Mouse (Mus musculus) thymus, postnatal 25 days (tissue): Measurements from ENCODE around the gene Vegfb.
"Not testable (repeated sequence)": the region's sequence is repeated elsewhere in the genome, so short reads cannot be mapped to it uniquely, and the experiment has no call there.

ENCODE experiments used
- DNase-seq: peaks from one replicate; pipeline ENCODE4 v3.0.0; 2022

The Vegfb gene

GRCm38 (mm10) chr19:6991166-6991565 is 3.7 kb upstream of the Vegfb start:
- not testable (repeated sequence) for DNase-seq

- DNase-seq = no peak
Measured at GRCm38 (mm10) chr19:6990712-6991111, 3.3 kb upstream of the Vegfb start.

- DNase-seq = no peak
Measured at GRCm38 (mm10) chr19:6989251-6989650, 1.8 kb upstream of the Vegfb start.

- DNase-seq = no peak
Measured at GRCm38 (mm10) chr19:6987904-6988285, 444 bp upstream of the Vegfb start.

GRCm38 (mm10) chr19:6985951-6986708 is 1.3 kb downstream of the Vegfb start:
- DNase-seq = no peak

GRCm38 (mm10) chr19:6985300-6985699 is 2.2 kb downstream of the Vegfb start:
- no peak for DNase-seq

GRCm38 (mm10) chr19:6983621-6984020 is 3.8 kb downstream of the Vegfb start:
- no peak for DNase-seq

GRCm38 (mm10) chr19:6981465-6981864 is 6.0 kb downstream of the Vegfb start:
- DNase-seq = no peak

- peak; percentile 98 for DNase-seq
Measured at GRCm38 (mm10) chr19:6980381-6981093, 6.9 kb downstream of the Vegfb start, which contains the start of gene Fkbp2. Gene Fkbp2 (minus strand): TSS chr19:6980501.

- DNase-seq = peak; percentile 99
Measured at GRCm38 (mm10) chr19:6979486-6980380, 7.7 kb downstream of the Vegfb start.

GRCm38 (mm10) chr19:6979001-6979479 is 8.4 kb downstream of the Vegfb start:
- DNase-seq = peak; percentile 52

- no peak for DNase-seq
Measured at GRCm38 (mm10) chr19:6978639-6978974, 8.8 kb downstream of the Vegfb start.

GRCm38 (mm10) chr19:6977759-6978638 is 9.5 kb downstream of the Vegfb start:
- DNase-seq = no peak

GRCm38 (mm10) chr19:6975537-6976521 is 11.6 kb downstream of the Vegfb start, which contains the start of gene Plcb3:
Gene Plcb3 (minus strand): TSS chr19:6976470.
- DNase-seq = peak; percentile 90

GRCm38 (mm10) chr19:6974211-6975205 is 12.9 kb downstream of the Vegfb start, which contains the start of gene Ppp1r14b:
Gene Ppp1r14b (plus strand): TSS chr19:6974968.
- DNase-seq = peak; percentile 84

- no peak for DNase-seq
Measured at GRCm38 (mm10) chr19:6973581-6974190, 13.8 kb downstream of the Vegfb start.

GRCm38 (mm10) chr19:6972247-6972917 is 15.1 kb downstream of the Vegfb start:
- DNase-seq = no peak

GRCm38 (mm10) chr19:6971644-6972043 is 15.8 kb downstream of the Vegfb start:
- DNase-seq = no peak
